Mouse (Mus musculus): ENCODE data around the gene Dpy19l3. TPM values are rescaled to one million over a fixed set of nuclear protein-coding genes. Genes with fewer than 3 reads are reported as not detected.

Gene Dpy19l3
- polyA plus RNA-seq, 2 experiments from 2014 or later: 23.9 to 30.0 TPM

GRCm38 (mm10) chr7:35747397-35747964 is 6.8 kb downstream of the Dpy19l3 start:
- ATAC-seq: no peak

DNA sequence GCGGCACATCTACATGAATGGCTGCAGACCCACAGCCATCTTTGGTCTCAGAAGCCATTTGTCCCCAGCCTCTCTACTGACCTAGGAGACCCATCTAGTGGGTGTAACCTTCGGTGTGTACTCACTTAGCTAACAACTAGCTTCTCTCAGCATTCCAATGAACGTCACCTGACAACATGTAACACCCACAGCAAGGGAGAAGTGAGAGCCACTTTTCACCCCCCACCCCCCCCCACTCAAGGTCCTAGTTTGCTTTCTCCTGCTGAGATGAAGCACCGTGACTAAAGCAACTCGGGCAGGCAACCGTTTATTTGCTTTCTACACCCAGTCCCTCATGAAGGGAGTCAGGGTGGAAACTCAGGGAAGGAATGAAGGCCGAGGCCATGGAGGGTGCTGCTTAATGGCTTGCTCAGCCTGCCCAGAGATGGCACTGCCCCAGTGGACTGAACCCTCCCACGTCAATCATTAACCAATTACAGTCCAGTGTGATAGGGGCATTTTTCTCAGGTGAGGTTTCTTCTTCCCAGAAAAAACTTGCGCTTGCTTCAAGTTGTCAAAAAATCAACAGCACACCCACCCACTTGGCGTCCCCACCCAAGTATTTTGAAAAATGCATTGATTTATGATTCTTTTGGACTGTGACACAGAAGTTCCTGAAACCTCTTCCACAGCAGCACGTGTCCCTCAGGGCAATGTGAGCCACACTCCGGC is 7.4 kb downstream of the Dpy19l3 start:
- ATAC-seq: no peak

- ATAC-seq: no peak
These were observed 9.0 kb downstream of the Dpy19l3 start for GRCm38 (mm10) chr7:35745281-35745702.

DNA sequence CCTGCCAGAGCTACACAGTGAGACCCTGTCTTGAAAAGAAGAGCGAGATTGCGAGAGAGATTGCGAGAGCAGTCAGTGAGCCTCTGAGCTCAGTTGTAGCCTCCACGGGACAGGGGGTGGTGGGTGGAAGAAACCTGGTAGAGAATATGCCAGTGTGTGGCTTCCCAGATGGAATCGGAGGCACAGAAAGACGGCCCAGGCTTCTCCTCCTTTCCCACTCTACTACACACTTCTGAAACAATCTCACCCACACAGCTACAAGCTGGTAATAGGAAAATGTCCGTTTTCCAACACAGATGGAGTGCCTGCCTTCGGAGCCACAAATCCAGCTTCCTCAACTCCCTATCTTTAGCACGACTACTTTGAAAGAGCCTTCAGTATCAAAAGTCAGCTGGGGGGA is 9.5 kb downstream of the Dpy19l3 start:
- no peak for ATAC-seq

DNA sequence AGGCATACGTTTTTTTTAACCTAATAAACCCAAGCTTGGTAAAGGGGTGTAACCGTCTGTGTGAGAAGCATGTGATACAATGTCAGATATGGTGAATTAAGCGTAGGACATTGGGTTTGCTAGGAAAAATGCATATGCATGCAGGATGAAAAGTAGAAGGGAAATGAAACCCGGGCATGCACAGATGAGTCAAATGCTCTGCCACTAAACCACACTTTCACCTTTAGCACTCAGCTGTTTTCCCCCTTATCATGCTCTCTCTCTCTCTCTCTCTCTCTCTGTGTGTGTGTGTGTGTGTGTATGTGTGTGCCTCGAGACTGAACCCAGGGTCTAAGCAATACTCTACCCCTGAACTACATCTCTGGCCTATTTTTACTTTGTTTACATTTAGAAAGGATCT is 11.9 kb downstream of the Dpy19l3 start:
- peak; percentile 37 for ATAC-seq

GRCm38 (mm10) chr7:35741858-35742257 is 12.4 kb downstream of the Dpy19l3 start:
- ATAC-seq: no peak

GRCm38 (mm10) chr7:35740489-35741230 is 13.6 kb downstream of the Dpy19l3 start:
- ATAC-seq: peak; percentile 61

GRCm38 (mm10) chr7:35738871-35739270 is 15.4 kb downstream of the Dpy19l3 start:
- no peak for ATAC-seq

- no peak for ATAC-seq
These were observed 20.8 kb downstream of the Dpy19l3 start for GRCm38 (mm10) chr7:35733313-35734050.

DNA sequence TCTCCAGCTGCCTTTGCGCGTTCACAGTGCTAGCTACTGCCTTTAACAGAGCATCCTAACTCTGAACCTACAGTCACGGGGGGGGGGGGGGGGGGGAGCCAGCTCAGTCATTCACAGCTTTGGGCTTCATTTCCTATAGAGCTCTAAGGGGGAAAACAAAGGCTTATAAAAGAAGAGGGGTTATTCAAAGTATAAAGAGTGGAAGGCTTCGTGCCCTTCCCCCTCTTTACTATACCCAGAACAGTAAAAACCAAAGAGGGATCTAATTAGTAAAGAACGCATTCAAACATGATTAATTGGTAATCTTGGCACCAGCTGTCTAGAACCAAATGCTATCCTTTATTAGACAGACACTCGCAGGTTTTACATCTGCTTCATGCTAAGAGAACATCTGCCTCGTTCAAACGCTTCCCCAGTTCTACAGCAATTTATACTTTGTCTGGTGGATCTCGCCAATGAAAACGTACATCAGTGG is 21.6 kb downstream of the Dpy19l3 start:
- ATAC-seq: no peak

- ATAC-seq: peak; percentile 99
These were observed 24.6 kb downstream of the Dpy19l3 start for GRCm38 (mm10) chr7:35729621-35730031.

GRCm38 (mm10) chr7:35728376-35728775 is 25.9 kb downstream of the Dpy19l3 start:
- ATAC-seq: no peak

- ATAC-seq: no peak
These were observed 31.2 kb downstream of the Dpy19l3 start for GRCm38 (mm10) chr7:35723035-35723434.

GRCm38 (mm10) chr7:35718421-35719178 is 35.7 kb downstream of the Dpy19l3 start:
- ATAC-seq: peak; percentile 45

- no peak for ATAC-seq
These were observed 43.9 kb downstream of the Dpy19l3 start for GRCm38 (mm10) chr7:35710366-35710765.

GRCm38 (mm10) chr7:35708101-35708500 is 46.2 kb downstream of the Dpy19l3 start:
- no peak for ATAC-seq

DNA sequence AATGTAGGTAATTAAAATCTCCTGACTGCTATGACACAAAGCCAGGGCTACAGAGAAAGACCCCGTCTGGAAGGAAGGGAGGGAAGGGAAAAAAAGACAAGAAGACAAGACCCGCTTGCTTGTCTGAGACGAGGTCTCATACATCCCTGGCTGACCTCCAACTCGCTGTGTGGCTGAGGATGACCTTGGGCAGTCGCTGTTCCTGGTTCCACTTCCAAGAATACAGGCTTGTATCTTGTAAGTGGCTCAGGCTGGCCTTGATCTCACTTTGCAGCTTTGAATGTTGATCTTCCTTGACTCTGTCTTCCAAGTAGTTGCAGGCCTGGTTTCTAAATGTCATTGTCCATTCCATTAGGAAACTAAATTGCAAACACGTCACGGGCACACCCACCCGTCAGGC is 55.2 kb downstream of the Dpy19l3 start:
- ATAC-seq: no peak

DNA sequence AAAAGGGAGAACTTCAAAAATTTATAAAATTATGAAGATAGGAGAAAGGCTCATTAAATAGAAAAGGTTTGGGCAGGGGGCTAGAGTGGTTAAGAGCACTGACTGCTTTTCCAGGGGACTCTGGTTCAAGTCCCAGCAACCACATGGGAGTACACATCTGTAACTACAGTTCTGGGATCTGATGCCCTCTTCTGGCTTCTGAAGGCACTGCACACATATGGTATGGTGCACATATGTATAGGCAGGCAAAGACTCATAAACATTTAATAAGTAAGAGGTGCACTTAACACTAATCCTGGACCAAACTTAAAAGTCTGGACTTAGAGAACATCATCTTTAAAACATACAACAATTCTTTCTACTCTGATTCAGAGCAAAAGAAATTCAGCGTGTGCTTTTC is 56.2 kb downstream of the Dpy19l3 start:
- ATAC-seq: no peak

DNA sequence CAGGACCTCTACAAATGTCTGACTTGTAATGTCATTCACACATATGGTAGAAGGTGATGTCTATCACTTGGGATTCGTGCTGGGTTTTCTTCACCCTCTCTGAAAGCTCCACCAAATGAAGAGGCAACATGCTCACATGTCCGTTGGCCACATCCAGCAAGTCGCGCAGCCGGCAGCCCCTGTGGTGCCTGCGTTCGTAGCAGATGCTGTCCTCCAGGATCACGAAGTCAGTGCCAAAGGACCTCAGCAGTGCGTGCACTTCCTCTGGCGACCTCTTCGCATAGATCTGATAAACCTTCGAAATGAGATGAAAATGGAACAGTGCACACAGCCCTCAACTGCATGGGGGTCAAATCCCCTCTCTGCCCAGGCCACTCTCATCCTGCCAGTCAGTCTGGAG is 61.6 kb downstream of the Dpy19l3 start:
- no peak for ATAC-seq

DNA sequence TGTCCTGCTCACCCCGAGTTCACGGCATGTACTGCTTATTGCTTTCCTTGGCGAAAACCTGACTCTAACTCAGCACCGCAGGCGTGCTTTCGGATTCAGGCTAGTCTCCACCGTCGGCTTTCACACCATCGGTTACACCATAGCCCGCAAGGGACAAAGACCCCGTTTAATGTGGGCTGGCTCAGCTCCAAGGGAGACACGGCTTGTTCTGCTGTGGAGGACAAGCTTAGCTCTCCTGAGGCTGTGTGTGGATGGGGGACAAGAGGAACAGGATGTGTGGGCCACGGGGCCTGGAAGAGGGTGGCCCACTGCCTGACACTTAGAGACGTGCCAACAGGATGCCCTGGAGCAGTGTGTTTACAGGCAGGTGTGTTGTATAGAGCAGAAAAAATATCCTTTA is 62.1 kb downstream of the Dpy19l3 start:
- ATAC-seq: no peak

DNA sequence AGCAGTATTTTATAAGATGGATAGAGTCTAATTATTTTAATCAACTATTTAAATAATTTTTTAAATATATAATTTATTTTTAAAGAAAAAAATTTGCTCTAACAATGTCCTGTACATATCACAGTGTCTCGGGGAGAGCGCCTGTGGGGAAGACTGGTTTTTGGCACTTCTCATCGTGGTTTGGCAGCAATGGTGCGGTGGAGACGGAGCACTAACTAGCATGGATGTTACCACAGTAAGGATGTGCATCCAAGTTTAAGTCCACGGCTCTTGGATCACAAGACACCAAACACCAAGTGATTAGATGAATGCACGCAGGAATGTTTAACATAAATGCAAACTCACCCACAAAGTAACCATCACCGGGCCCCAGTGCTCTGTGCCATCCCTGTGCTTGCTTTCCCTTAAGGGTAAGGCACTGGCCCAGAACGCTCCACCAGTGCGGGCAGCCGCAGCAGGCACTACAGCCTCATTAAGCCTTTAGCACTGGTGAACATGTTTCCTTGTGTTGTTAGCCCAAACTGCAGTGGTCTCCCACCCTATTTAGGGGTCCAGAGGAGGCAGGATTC is 65.4 kb downstream of the Dpy19l3 start:
- ATAC-seq: no peak

- no peak for ATAC-seq
These were observed 66.0 kb downstream of the Dpy19l3 start for GRCm38 (mm10) chr7:35688276-35688675.

Data from CD4-positive, CD25-positive, alpha-beta regulatory T cell, adult 4 months (primary cell).